8 mouse cellular contexts compared by ENCODE assay signal in genomic region chr17:24898041-24898854, GRCm38 (mm10). TPM values are rescaled to one million over a fixed set of nuclear protein-coding genes. Genes with fewer than 3 reads are reported as not detected.
DNase-seq lines count a peak whose midpoint lies in the region; ATAC-seq lines count a peak whose summit lies in the region.

No protein-coding gene starts in this region.

- ATAC-seq in forebrain, embryonic 14.5 days: no peak
- ATAC-seq in liver, embryonic 16.5 days (ENCODE audit: low read depth): no peak

- H3K36me3 ChIP-seq in forebrain, embryonic 14.5 days (ENCODE audit: control insufficient read depth, insufficient read depth, low read length): peaks cover 64% of the 10 kb centered on the region
- H3K36me3 ChIP-seq in liver, embryonic 16.5 days (ENCODE audit: control insufficient read depth, insufficient read depth): peaks cover 43% of the 10 kb centered on the region

- peaks cover 21% of the 10 kb centered on the region for H3K4me1 ChIP-seq in forebrain, embryonic 14.5 days (ENCODE audit: control insufficient read depth, insufficient read depth, low read length)
- peaks cover 55% of the 10 kb centered on the region for H3K4me1 ChIP-seq in liver, embryonic 16.5 days (ENCODE audit: control insufficient read depth, low read depth, low read length)

- WGBS in forebrain, embryonic 14.5 days: 92% methylated on average over 4 of the region's 4 CpGs
- 71% methylated on average over 4 of the region's 4 CpGs for WGBS in liver, embryonic 16.5 days (ENCODE audit: insufficient replicate concordance)

- H3K27ac ChIP-seq in forebrain, embryonic 14.5 days (ENCODE audit: low read depth, low read length): no peak overlapping the region
- peak overlapping the region; percentile 35 for H3K27ac ChIP-seq in liver, embryonic 16.5 days (ENCODE audit: low read length)

- no peaks in the 10 kb centered on the region for H3K27me3 ChIP-seq in forebrain, embryonic 14.5 days (replicated peaks; ENCODE audit: control insufficient read depth, insufficient read depth, low read length)
- H3K27me3 ChIP-seq in liver, embryonic 16.5 days (ENCODE audit: control insufficient read depth, insufficient read depth, low read depth, low read length): no peaks in the 10 kb centered on the region

- 0 out of 2 replicates have a peak overlapping the region, but pooled peaks have one; percentile 98 for H3K4me2 ChIP-seq in forebrain, embryonic 14.5 days (ENCODE audit: low read length)
- no peak overlapping the region for H3K4me2 ChIP-seq in liver, embryonic 16.5 days (ENCODE audit: low read depth, low read length)

- no peaks in the 10 kb centered on the region for H3K9me3 ChIP-seq in forebrain, embryonic 14.5 days (replicated peaks; ENCODE audit: control insufficient read depth, low read length)
- no peaks in the 10 kb centered on the region for H3K9me3 ChIP-seq in liver, embryonic 16.5 days (replicated peaks; ENCODE audit: control insufficient read depth, low read length)

- peak; percentile 39 for DNase-seq in cerebellum, adult 9-10 months
- DNase-seq in cerebellum, adult 11 months: no peak
- DNase-seq in kidney, postnatal 10 days: peak; percentile 11
- DNase-seq in kidney, adult 9 months: no peak
- DNase-seq in forebrain, embryonic 14.5 days (ENCODE audit: low spot score): no peak
- no peak for DNase-seq in frontal cortex, adult 2 months (ENCODE audit: extremely low spot score in 1 of 2, low spot score in 1 of 2)
- DNase-seq in right cerebral cortex, postnatal 25 days: no peak

- H3K9ac ChIP-seq in forebrain, embryonic 14.5 days (ENCODE audit: low read length): no peak overlapping the region
- H3K9ac ChIP-seq in liver, embryonic 16.5 days (ENCODE audit: low read depth, low read length): no peak overlapping the region; the same call in 1 of the 2 replicates

- H3K4me3 ChIP-seq in forebrain, embryonic 14.5 days (ENCODE audit: low read depth, low read length): peak overlapping the region; percentile 81; the same call in 1 of the 2 replicates
- H3K4me3 ChIP-seq in liver, embryonic 16.5 days (ENCODE audit: low read depth, low read length): no peak overlapping the region

RNA-seq across cellular contexts. Expression of gene Nme3, which starts 1.9 kb away (rescaled TPM):
- 79.7 and 93.4 TPM in 2 replicates for polyA plus RNA-seq in forebrain, embryonic 14.5 days (2014; fragmentation: Nextera tagmentation; extraction: Ambion mirVana)
- 46.7 and 54.0 TPM in 2 replicates for polyA plus RNA-seq in liver, embryonic 16.5 days (2015; fragmentation: Nextera tagmentation; extraction: Ambion mirVana)
- polyA plus RNA-seq in frontal cortex, adult 2 months (2012; rRNA removed): 76.8 and 81.6 TPM in 2 replicates

RNA-seq across cellular contexts. Expression of gene Mrps34, which starts 3.3 kb away (rescaled TPM):
- 73.5 and 78.4 TPM in 2 replicates for polyA plus RNA-seq in forebrain, embryonic 14.5 days (2014; fragmentation: Nextera tagmentation; extraction: Ambion mirVana)
- polyA plus RNA-seq in liver, embryonic 16.5 days (2015; fragmentation: Nextera tagmentation; extraction: Ambion mirVana): 48.9 and 50.7 TPM in 2 replicates
- polyA plus RNA-seq in frontal cortex, adult 2 months (2012; rRNA removed): 111 and 127 TPM in 2 replicates

RNA-seq across cellular contexts. Expression of gene Eme2, which starts 3.4 kb away (rescaled TPM):
- 18.2 and 23.3 TPM in 2 replicates for polyA plus RNA-seq in forebrain, embryonic 14.5 days (2014; fragmentation: Nextera tagmentation; extraction: Ambion mirVana)
- polyA plus RNA-seq in liver, embryonic 16.5 days (2015; fragmentation: Nextera tagmentation; extraction: Ambion mirVana): 12.1 and 12.2 TPM in 2 replicates
- polyA plus RNA-seq in frontal cortex, adult 2 months (2012; rRNA removed): 63.7 and 67.9 TPM in 2 replicates

RNA-seq across cellular contexts. Expression of gene Spsb3, which starts 11.8 kb away (rescaled TPM):
- polyA plus RNA-seq in forebrain, embryonic 14.5 days (2014; fragmentation: Nextera tagmentation; extraction: Ambion mirVana): 78.3 and 85.0 TPM in 2 replicates
- 38.9 and 40.3 TPM in 2 replicates for polyA plus RNA-seq in liver, embryonic 16.5 days (2015; fragmentation: Nextera tagmentation; extraction: Ambion mirVana)
- polyA plus RNA-seq in frontal cortex, adult 2 months (2012; rRNA removed): 69.1 and 78.1 TPM in 2 replicates

RNA-seq across cellular contexts. Expression of gene Nubp2, which starts 12.1 kb away (rescaled TPM):
- 89.6 and 96.1 TPM in 2 replicates for polyA plus RNA-seq in forebrain, embryonic 14.5 days (2014; fragmentation: Nextera tagmentation; extraction: Ambion mirVana)
- 53.2 and 55.5 TPM in 2 replicates for polyA plus RNA-seq in liver, embryonic 16.5 days (2015; fragmentation: Nextera tagmentation; extraction: Ambion mirVana)
- 29.0 and 31.4 TPM in 2 replicates for polyA plus RNA-seq in frontal cortex, adult 2 months (2012; rRNA removed)

Comparison
In these comparisons a context has a peak if more than half of its experiments do, and no peak if none do; other contexts are left out.
1. DNase-seq: peak in cerebellum, adult 9-10 months (single experiment) and kidney, postnatal 10 days (single experiment); none in cerebellum, adult 11 months (single experiment), kidney, adult 9 months (single experiment), forebrain, embryonic 14.5 days (single experiment), frontal cortex, adult 2 months (0 of 2) and right cerebral cortex, postnatal 25 days (single experiment).